Mouse (Mus musculus): ENCODE measurements at regions not wholly inside any gene's neighbourhood (a gene's known extent, or its start where the extent isn't known, plus 50 kb on each side); places are given as distances from the start of the nearest gene placed in this dataset.

- peak; percentile 37 to 60 for DNase-seq (ENCODE audit: low spot score in 2 of 2)
These were observed 373.2 kb upstream of the Arpp21 start for GRCm38 (mm10) chr9:112608932-112609331.

- DNase-seq (ENCODE audit: low spot score in 2 of 2) = no peak
These were observed 371.5 kb upstream of the Arpp21 start for GRCm38 (mm10) chr9:112607221-112607620.

DNA sequence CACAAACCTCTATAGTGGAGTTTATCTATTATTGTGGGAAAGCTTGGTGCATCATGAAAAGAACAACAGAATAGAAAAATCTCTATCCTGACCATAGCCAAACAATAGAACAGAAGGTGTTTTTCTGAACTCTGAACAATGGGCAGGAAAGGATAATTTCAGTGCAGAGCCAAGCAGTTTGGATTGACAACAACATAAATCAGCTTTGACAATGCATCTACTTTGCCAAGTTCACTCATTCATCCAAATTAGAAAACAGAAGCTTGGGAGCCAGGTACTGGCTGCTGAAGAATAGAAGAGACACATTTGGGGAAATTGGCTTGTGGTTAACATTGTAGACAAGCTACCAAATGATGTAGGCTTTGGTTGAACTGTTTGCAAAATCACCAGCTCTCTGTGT, 360.0 kb upstream of the Arpp21 start:
- DNase-seq (ENCODE audit: low spot score in 2 of 2) = peak in 1 of 2 experiments; percentile 17

DNA sequence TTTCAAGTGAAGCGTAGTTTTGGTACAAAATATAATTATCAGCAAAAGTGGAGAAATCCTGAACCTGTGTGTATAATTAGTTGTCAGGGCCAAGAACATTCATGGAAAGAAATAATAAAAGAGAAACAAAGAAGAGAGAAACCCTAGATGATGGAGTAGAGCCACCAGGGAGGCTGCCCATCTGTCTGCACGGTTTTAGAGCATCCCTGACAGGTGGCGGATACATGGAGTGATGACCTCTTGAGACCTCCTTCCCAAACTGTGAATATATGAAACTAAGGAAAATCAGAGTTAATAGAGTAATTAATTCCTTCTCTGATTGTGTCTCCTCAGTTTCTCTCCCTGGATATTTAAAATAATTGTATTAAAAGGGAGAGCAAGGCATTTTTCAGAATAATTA, 354.5 kb upstream of the Arpp21 start:
- no peak for DNase-seq (ENCODE audit: low spot score in 2 of 2)

GRCm38 (mm10) chr9:112573316-112573715, 337.6 kb upstream of the Arpp21 start:
- no peak for DNase-seq (ENCODE audit: low spot score in 2 of 2)

GRCm38 (mm10) chr9:112561348-112561747, 325.6 kb upstream of the Arpp21 start:
- DNase-seq (ENCODE audit: low spot score in 2 of 2) = no peak

DNA sequence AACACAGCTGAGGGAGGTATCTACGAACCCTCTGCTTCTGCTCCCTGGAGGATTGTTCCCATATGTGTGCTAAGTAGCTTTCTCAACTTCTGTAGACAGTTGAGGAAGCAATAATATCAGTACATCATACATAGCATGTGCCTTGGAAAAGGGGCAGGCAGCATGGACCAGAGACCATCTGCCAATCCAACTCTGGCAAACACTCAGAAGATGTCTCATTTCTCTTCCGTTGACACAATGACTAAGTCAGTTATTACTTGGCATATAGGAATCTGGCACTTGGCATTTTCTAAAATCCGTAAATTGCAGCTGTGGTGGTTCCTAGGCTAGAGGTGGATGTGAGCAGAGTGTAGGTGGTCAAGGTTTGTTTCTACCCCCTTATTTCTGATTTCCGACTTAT, 324.5 kb upstream of the Arpp21 start:
- peak in 1 of 2 experiments; percentile 15 for DNase-seq (ENCODE audit: low spot score in 2 of 2)

- DNase-seq (ENCODE audit: low spot score in 2 of 2) = no peak
These were observed 302.2 kb upstream of the Arpp21 start for GRCm38 (mm10) chr9:112537924-112538323.

DNA sequence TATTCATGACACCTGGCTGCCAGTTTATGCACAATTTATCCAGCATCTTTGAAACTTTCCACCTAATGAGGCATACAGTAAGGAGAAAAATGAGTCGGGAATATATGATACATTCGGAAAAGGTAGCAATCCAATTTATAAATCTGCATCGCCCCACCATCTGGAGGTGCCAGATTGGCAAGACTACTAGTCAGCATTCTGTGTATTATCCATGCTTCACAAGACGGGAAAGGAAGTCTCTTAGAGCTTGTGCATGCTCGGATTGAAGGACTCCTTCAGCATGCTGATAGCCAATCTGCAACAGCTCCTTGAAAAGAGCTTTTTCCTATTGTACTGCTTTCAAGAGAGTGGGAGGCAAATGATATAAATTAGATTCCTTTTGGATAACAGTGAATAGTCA, 289.6 kb upstream of the Arpp21 start:
- DNase-seq (ENCODE audit: low spot score in 2 of 2) = peak; percentile 38 to 51

GRCm38 (mm10) chr9:112523251-112523650, 287.5 kb upstream of the Arpp21 start:
- no peak for DNase-seq (ENCODE audit: low spot score in 2 of 2)

DNA sequence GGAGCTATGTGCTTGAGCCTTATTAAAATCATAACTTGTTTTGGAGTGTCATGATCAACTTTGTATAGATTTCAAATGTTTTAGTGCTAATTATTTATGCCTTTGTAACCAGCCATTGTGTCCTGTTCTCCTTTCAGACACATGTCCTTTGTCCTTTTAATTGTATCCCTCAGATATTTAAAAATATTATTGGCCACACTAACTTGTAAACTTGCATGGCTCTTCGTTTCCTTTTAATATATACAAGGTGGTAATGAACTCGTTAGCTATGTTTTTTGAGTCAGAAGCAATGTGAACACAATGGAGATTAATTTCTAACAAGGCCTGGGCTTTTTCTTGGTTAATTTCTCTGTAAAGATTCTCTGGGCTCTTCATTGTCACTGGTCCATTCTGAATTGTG, 275.0 kb upstream of the Arpp21 start:
- no peak for DNase-seq (ENCODE audit: low spot score in 2 of 2)

DNA sequence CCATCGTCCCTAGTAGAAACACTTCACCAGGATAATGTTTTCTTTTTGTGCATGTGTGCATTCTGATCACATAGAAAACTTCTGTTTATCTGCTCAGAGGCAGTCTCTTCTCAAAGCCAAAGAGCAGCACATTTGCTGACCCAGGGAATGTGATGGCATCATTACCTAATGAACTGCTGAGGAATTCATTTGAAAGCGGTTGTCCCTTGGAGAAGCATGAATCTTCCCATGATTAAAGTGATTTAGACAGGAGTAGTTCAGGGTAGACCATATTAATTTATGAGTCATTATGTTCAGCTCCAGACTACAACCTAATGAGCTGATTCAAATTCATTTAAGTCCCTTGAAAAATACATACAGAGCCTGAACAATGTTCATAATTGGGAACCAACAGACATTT, 271.1 kb upstream of the Arpp21 start:
- no peak for DNase-seq (ENCODE audit: low spot score in 2 of 2)

DNA sequence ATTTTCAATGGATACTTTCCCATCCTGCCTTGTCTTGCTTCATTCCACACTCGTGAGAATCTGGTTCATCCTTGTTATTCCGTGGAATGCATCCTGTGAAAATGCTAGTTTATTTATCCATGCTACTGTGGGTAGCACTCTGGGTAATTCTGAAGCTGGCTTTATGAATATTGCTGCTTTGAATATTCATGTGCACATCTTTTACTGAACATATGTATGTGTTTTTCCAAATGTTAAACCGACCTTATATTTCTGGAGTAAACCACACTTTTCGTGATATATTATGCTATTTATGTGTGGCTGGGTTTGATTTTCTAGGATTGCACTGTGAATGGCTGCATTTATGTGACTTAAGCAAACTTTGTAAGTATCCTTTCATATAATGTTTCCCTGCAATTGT, 262.9 kb upstream of the Arpp21 start:
- DNase-seq (ENCODE audit: low spot score in 2 of 2) = no peak

DNA sequence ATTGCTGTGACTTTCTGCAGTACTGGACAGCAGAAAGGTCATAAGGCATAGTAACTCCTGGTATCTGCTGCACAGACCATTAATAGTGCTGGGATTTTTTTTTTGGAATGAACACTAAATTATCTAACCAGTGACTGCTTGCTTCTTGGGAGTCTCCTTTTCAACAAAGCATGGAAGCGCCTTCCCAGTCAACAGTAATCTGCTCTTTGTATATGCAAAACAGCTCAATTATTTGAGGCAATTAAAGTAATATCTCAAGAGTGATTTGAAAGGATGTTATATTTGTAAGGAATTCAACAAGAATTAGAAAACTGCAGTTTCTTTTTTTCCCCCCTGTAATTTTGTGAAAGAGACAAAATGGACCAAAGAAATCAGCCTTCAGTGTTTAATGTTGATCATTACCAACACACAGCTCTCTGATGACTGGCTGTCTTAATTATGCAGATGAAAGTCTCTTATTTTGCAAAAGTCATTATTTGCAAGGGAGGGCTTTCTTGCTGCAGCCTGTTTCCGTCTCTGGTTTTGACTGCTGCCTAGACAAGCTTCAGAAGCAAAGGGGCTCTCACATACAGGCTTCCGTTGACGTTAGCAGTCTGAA, 260.3 kb upstream of the Arpp21 start:
- DNase-seq (ENCODE audit: low spot score in 2 of 2) = no peak

DNA sequence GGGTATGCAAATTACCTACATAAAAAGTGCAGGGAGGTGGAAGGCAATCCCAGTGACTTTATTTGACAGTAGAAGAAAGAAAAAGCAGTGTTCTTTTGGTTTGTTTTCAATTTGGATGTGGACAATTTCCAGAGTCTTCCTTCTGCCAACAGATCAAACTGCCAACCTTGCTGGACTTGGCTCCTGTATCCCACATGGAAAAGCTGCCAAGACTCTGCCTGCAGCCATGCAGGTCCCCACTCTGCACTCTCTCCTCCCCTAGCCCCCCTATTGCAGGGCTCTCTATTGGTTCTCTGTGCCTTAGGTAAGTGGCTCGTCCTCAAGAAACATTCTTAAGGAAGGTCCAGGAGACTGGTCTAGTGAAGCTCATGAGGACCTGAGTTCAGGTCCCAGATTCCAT, 255.2 kb upstream of the Arpp21 start:
- peak in 1 of 2 experiments; percentile 26 for DNase-seq (ENCODE audit: low spot score in 2 of 2)

DNA sequence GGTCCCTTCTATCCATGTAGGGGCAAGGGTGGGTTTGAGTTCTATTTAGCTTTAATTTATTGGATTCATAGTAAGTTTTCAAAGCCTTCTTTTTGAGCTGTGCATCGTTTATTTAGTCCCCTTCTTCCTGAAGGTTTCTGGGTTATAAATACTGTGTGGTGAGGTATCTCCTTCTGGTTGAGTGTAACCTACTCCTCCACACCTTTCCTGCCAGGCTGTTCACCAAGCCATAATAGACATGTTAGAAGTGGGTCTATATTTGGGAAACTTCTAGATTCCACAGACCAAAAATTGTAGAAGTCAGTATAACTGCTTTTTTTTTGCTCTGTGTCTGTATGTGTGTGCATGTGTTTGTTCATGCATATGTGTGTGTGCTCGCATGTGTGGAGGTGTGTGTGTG, 240.9 kb upstream of the Arpp21 start:
- DNase-seq (ENCODE audit: low spot score in 2 of 2) = no peak

- DNase-seq (ENCODE audit: low spot score in 2 of 2) = no peak
These were observed 221.9 kb upstream of the Arpp21 start for GRCm38 (mm10) chr9:112457594-112457993.

- DNase-seq (ENCODE audit: low spot score in 2 of 2) = peak; percentile 83 to 87
These were observed 219.0 kb upstream of the Arpp21 start for GRCm38 (mm10) chr9:112454706-112455105.

DNA sequence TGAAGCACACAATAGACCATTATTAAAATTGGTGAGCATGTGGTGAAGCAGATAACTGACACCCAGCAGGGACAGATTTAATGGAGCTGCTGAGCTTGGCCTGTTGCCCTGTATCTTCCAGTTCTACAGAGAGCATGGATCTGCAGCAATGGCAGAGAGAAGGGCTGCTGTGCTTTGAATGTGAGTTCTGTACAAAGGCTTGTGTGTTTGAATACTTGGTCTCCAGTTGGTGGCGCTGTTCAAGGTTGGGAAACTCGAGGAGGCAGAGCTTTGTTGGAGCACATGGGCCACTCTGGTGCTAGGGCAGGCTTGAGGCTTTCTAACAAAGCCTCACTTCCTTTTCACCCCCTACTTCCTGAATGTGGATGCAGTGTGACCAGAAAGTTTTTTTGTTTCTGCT, 211.8 kb upstream of the Arpp21 start:
- DNase-seq (ENCODE audit: low spot score in 2 of 2) = peak; percentile 53 to 64

GRCm38 (mm10) chr9:112446981-112447380, 211.2 kb upstream of the Arpp21 start:
- no peak for DNase-seq (ENCODE audit: low spot score in 2 of 2)

DNA sequence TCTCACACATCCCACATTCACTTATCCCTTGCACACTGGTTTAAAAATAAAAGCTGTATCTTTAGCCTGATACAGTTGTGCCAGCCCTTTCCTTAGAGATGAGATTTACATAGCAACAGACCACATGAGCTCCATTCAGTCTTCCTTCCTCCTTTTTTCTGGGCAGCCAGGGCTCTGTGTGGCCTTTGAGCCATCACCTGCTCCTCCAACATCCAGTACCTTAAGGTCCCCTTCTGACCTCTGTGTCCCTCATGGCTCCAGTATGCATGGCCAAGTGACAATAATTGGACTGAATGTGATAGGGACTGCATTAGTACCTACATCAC, 210.3 kb upstream of the Arpp21 start:
- no peak for DNase-seq (ENCODE audit: low spot score in 2 of 2)

DNA sequence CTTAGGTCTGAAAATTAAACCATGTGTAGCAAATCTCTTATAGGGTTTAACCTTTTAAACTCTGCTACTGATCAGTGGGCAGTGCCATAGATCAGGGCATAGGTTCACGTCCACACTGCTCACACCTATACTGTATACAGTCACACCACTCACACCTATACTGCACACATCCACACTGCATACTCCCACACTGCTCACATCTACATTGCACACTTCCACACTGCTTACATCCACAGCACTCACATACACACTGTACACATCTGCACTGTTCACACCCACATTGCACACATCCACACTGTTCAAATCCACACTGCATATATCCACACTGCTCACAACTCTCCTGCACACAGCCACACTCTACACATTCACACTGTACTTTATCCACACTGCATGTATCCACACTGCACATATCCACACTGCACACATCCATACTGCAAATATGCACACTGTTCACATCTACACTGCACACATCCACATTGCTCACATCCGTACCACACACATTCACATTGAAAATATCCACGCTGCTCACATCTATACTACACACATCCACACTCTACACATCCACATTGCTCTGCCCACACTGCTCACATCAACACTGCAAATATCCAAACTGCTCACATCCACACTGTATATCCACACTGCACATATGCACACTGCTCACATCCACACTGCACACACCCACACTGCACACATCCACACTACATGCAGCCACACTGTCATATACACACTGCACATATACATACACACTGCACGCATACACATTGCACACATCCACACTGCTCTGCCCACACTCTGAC, 209.7 kb upstream of the Arpp21 start:
- DNase-seq (ENCODE audit: low spot score in 2 of 2) = no peak

GRCm38 (mm10) chr9:112444220-112444619, 208.5 kb upstream of the Arpp21 start:
- peak; percentile 32 to 49 for DNase-seq (ENCODE audit: low spot score in 2 of 2)
